Mouse (Mus musculus) myocyte (in vitro differentiated cells): ENCODE data around the gene Sf1.

Source experiments
- CEBPB ChIP-seq: IDR thresholded peaks from 2 replicates; pipeline ENCODE4 v1.6.1; 2011; ENCODE audit warnings: mild to moderate bottlenecking, moderate library complexity; ENCODE audit not compliant: poor library complexity, insufficient read depth, severe bottlenecking
- E2F4 ChIP-seq: IDR thresholded peaks from one replicate; pipeline ENCODE4 v1.6.1; 2011; ENCODE audit warnings: mild to moderate bottlenecking, control low read depth, moderate library complexity; ENCODE audit not compliant: insufficient read depth
- MAX ChIP-seq: IDR thresholded peaks from one replicate; pipeline ENCODE4 v1.6.1; 2011; ENCODE audit warnings: low read depth, mild to moderate bottlenecking, control low read depth
- MYOD1 ChIP-seq, 3 experiments: IDR thresholded peaks; one replicate each; pipeline ENCODE4 v1.6.1; 2011; ENCODE audit warnings: control low read depth in 2 of 3, low read depth in 2 of 3, mild to moderate bottlenecking in 2 of 3, moderate library complexity in 1 of 3; ENCODE audit not compliant: insufficient read length in 2 of 3, control insufficient read depth in 1 of 3
- MYOG ChIP-seq, 3 experiments: IDR thresholded peaks; one replicate each; pipeline ENCODE4 v1.6.1; 2011; ENCODE audit warnings: control low read depth in 2 of 3, low read depth in 2 of 3, mild to moderate bottlenecking in 2 of 3; ENCODE audit not compliant: insufficient read length in 2 of 3, control insufficient read depth in 1 of 3, insufficient read depth in 1 of 3
- POLR2A ChIP-seq: IDR thresholded peaks from one replicate; pipeline ENCODE4 v1.6.1; 2011; ENCODE audit warnings: low read depth, mild to moderate bottlenecking, control low read depth, moderate library complexity; ENCODE audit not compliant: insufficient read length
- POLR2AphosphoS2 ChIP-seq: IDR thresholded peaks from one replicate; pipeline ENCODE4 v1.6.1; 2011; ENCODE audit warnings: low read depth, control low read depth; ENCODE audit not compliant: insufficient read length
- REST ChIP-seq: IDR thresholded peaks from one replicate; pipeline ENCODE4 v1.6.1; 2011; ENCODE audit warnings: mild to moderate bottlenecking, control low read depth, moderate library complexity; ENCODE audit not compliant: insufficient read depth, insufficient read length
- SRF ChIP-seq: IDR thresholded peaks from one replicate; pipeline ENCODE4 v1.6.1; 2011; ENCODE audit warnings: low read depth; ENCODE audit not compliant: control insufficient read depth, insufficient read length
- TCF12 ChIP-seq: IDR thresholded peaks from one replicate; pipeline ENCODE4 v1.6.1; 2011; ENCODE audit warnings: mild to moderate bottlenecking, control low read depth; ENCODE audit not compliant: poor library complexity, insufficient read depth, severe bottlenecking
- TCF3 ChIP-seq: IDR thresholded peaks from one replicate; pipeline ENCODE4 v1.6.1; 2011; ENCODE audit warnings: low read depth, control low read depth; ENCODE audit not compliant: insufficient read length
- USF1 ChIP-seq: IDR thresholded peaks from one replicate; pipeline ENCODE4 v1.6.1; 2011; ENCODE audit warnings: low read depth, mild to moderate bottlenecking, control low read depth, moderate library complexity

DNA sequence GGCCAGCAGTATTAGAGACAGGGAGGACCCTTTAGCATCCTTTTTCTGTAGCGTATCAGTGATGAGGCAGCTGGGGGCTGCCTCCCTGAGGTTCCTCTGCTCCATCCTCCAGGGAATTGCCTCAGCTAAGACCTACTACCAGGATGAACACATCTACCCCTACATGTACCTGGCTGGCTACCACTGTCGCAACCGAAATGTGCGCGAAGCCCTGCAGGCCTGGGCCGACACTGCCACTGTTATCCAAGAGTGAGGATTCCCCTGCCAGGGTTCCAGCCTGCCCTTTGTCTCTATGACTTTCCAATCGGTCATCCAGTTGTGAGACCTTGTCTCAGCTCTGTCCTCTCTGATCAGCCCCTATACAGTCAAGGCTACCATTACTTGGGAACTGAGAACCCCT lies 25.3 kb upstream of the Sf1 start:
- TF ChIP-seq POLR2A (no peak), MAX (no peak), E2F4 (no peak), CEBPB (no peak), TCF12 (no peak), TCF3 (no peak), USF1 (no peak), MYOG (IDR thresholded peaks at IDR 0.05; ENCODE audit: control insufficient read depth in 1 of 3, insufficient read depth in 1 of 3, insufficient read length in 2 of 3, low read depth in 2 of 3) (no peak), REST (no peak), POLR2AphosphoS2 (no peak), MYOD1 (IDR thresholded peaks at IDR 0.05; ENCODE audit: control insufficient read depth in 1 of 3, insufficient read length in 2 of 3, low read depth in 2 of 3) (no peak), SRF (no peak)
